Mouse (Mus musculus) cortical plate, adult 2 months (tissue): Measurements from ENCODE around the gene Mmp7.

Source experiments
- CTCF ChIP-seq: fragments of 200-500 bp; IDR thresholded peaks from 2 replicates; pipeline ENCODE4 v1.5.1; 2011; ENCODE audit warnings: mild to moderate bottlenecking, control low read depth, low read length; ENCODE audit not compliant: insufficient read depth; ENCODE audit errors: extremely low read depth
- POLR2A ChIP-seq: fragments of 200-500 bp; IDR thresholded peaks from 2 replicates; pipeline ENCODE4 v1.6.1; 2011; ENCODE audit warnings: mild to moderate bottlenecking, low read length, control low read depth; ENCODE audit not compliant: insufficient read depth; ENCODE audit errors: extremely low read depth

DNA sequence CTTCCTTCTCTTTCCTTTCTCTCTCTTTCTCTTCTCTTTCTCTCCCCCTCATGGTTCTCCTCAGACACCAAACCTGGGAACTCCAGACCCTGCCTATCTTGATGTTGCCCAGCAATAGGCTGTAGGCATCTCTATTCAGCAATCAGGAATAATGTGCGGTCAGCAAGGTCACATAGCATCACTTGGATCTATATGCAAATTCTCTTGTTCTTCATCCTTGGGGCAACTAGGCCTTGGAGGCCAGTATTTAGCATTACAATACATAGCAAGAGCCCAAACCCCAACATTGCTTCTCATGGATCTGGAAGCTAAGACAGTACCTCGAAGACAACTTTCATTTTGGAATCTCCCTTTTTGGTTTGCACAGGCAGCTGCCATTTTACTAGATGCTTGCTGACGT, 44.0 kb upstream of the Mmp7 start:
- no peak for TF ChIP-seq POLR2A
- no peak for TF ChIP-seq CTCF
